Mouse (Mus musculus) frontal cortex, postnatal 36 days (tissue): Measurements from ENCODE around the gene Pkmyt1.

ENCODE experiments used
- DNase-seq, 2 experiments: peaks; one replicate each; pipeline ENCODE4 v3.0.0; 2022; ENCODE audit warnings: low spot score in 2 of 2

The Pkmyt1 gene

GRCm38 (mm10) chr17:23721886-23722285 lies 4.2 kb upstream of the Pkmyt1 start:
- no peak for DNase-seq

- DNase-seq: no peak
Measured at GRCm38 (mm10) chr17:23722376-23723125, 3.6 kb upstream of the Pkmyt1 start, which contains the start of gene 1520401A03Rik. Gene 1520401A03Rik (minus strand): TSS chr17:23722783.

GRCm38 (mm10) chr17:23725477-23725876 lies 659 bp upstream of the Pkmyt1 start:
- DNase-seq: no peak

GRCm38 (mm10) chr17:23726758-23727142 lies 614 bp downstream of the Pkmyt1 start:
- peak in 1 of 2 experiments; percentile 56 for DNase-seq

- DNase-seq: no peak
Measured at GRCm38 (mm10) chr17:23730441-23730840, 4.3 kb downstream of the Pkmyt1 start.

GRCm38 (mm10) chr17:23734341-23734740 lies 8.2 kb downstream of the Pkmyt1 start:
- no peak for DNase-seq

GRCm38 (mm10) chr17:23737493-23738445 lies 11.6 kb downstream of the Pkmyt1 start:
- no peak for DNase-seq

- DNase-seq: no peak
Measured at GRCm38 (mm10) chr17:23738836-23739201, 12.7 kb downstream of the Pkmyt1 start.

- peak; percentile 49 to 55 for DNase-seq
Measured at GRCm38 (mm10) chr17:23739202-23740135, 13.3 kb downstream of the Pkmyt1 start.

GRCm38 (mm10) chr17:23740136-23740584 lies 14.0 kb downstream of the Pkmyt1 start:
- peak; percentile 92 to 95 for DNase-seq

GRCm38 (mm10) chr17:23740598-23741021 lies 14.5 kb downstream of the Pkmyt1 start, which contains the start of gene Paqr4:
Gene Paqr4 (minus strand): TSS chr17:23740867.
- DNase-seq: no peak

- no peak for DNase-seq
Measured at GRCm38 (mm10) chr17:23741359-23742209, 15.4 kb downstream of the Pkmyt1 start.

GRCm38 (mm10) chr17:23742210-23742793 lies 16.2 kb downstream of the Pkmyt1 start:
- DNase-seq: no peak

- DNase-seq: no peak
Measured at GRCm38 (mm10) chr17:23742941-23743340, 16.8 kb downstream of the Pkmyt1 start.

GRCm38 (mm10) chr17:23744076-23744475 lies 17.9 kb downstream of the Pkmyt1 start:
- DNase-seq: no peak

- DNase-seq: no peak
Measured at GRCm38 (mm10) chr17:23744651-23745050, 18.5 kb downstream of the Pkmyt1 start.

- no peak for DNase-seq
Measured at GRCm38 (mm10) chr17:23745301-23746251, 19.4 kb downstream of the Pkmyt1 start, which contains the start of gene Kremen2. Gene Kremen2 (minus strand): TSS chr17:23745833.

- no peak for DNase-seq
Measured at GRCm38 (mm10) chr17:23746311-23746710, 20.2 kb downstream of the Pkmyt1 start.

- DNase-seq: no peak
Measured at GRCm38 (mm10) chr17:23746767-23747166, 20.6 kb downstream of the Pkmyt1 start.
